Mouse (Mus musculus): Measurements from ENCODE around the gene Clec16a.

Gene Clec16a

DNA sequence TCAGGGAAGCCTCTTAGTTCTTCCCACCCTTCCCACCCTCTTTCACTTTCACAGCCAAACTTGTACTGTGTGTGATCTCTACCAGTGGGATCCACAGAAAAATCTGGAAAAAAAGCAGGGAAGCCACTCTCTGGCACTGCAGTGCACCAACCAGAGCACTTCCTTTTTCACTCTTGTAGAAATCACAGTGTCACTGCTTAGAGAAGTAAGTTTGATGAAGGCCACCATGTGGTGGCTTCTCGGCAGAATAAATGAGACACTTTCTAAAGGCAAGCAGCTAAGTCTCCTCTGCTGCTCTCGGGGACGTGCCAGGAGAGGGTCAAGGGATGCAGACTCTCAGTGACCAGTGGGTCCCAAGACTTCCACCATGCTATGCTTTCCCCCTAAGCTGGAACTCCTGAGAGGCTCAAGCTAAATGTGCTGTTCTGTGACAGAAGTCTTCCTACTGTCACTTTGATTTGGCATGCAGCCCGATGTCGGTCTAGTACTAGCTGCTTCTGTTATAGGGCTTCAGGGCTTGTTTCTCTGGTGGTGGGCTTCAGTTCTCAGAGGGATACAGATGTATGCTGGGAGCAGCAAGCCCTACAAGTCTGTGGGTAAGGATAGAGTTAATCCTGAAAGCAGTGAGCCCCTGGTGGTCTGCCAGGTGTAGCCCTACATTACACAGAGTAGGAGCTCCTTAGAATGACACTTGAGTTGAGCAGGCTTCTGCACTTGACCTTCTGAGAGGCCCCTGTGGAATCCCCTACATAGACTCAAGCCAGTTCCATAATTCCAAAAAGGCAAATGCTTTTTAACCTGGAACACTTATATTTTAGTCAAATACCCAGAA is 178.9 kb downstream of the Clec16a start:
- DNase-seq (ENCODE audit: low spot score), result no peak

GRCm38 (mm10) chr16:10725156-10725555 is 180.0 kb downstream of the Clec16a start:
- no peak for DNase-seq (ENCODE audit: low spot score)

DNA sequence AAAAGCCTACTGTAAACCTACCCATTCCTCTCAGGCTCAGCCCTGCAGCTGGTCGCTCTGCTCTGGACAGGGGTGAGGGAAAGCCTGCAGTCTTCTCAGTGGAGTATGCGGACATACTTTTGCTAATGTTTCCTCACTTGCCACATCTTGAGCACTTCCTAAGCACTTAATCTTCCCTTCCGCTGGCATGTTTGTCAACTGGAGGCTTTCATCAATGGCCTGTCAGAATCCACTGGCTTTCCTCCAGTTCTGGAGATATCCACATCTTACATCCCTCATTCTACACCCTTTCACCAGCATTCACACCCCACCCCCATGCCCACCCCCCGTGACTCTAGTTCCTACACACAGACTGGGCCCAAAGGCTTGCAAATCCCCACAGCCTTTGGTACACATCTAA is 182.5 kb downstream of the Clec16a start:
- no peak for DNase-seq (ENCODE audit: low spot score)

GRCm38 (mm10) chr16:10728886-10729285 is 183.7 kb downstream of the Clec16a start:
- DNase-seq (ENCODE audit: low spot score), result no peak

DNA sequence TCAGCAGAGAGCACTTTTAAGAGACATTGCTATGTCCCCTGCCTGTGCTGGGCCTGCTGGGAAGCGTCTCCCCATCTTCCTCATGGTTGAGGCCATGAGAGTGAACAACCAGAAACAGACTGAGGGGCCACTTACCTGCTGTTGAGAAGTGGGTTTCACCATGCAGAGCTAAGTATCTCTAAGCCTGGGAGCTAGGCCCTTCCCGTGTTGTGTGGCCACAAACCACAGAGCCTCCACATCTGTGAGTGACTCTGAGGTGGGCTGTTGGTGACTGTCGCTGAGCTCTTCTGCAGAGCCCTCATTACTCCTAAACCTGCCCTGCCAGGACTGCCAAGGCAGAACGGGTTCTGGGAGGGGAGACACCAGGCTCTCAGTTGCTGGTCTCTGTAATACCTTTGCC is 185.8 kb downstream of the Clec16a start:
- DNase-seq (ENCODE audit: low spot score), result no peak

GRCm38 (mm10) chr16:10731785-10732184 is 186.6 kb downstream of the Clec16a start:
- DNase-seq (ENCODE audit: low spot score), result no peak

DNA sequence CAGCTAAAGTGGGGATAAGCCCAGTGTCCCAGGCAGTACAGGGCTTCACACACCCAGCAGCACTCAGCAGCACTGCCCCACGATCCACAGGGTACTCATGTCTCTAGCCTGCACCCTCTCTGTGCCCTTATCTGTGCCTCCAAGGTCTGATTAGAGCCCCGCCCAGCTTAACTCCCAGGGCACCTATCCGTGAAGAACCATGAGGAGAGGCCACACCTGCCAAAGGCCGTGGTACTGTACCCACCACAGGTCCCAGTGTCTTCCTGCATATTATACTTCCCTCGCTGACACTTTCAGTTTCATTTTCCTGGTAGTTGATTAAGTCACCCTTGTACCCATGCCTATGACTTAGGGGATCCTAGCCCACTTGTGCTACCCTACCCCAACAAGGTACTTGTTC is 187.3 kb downstream of the Clec16a start:
- no peak for DNase-seq (ENCODE audit: low spot score)

GRCm38 (mm10) chr16:10735781-10736180 is 190.6 kb downstream of the Clec16a start:
- no peak for DNase-seq (ENCODE audit: low spot score)

- no peak for DNase-seq (ENCODE audit: low spot score)
These were observed 191.2 kb downstream of the Clec16a start for GRCm38 (mm10) chr16:10736364-10736763.

- DNase-seq (ENCODE audit: low spot score), result no peak
These were observed 192.4 kb downstream of the Clec16a start for GRCm38 (mm10) chr16:10737571-10737970.

DNA sequence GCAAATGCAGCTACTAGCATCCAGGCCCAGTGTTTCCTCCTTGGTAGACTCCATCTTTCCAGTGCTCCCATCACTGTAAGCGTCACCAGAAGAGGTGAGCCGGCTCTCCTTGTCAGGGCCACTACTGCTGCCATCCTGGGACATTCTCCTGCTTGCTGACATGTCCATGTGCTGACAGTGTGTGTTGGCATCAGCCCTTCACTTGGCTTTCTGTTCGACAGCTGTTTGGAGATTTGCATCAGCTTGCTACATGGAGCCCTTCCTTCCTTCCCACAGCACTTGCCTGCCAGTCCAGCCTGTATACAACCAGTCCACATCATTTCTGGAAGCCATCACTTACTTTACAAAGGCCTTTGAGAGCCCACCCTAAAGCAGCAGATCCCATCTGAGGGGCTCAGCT is 193.7 kb downstream of the Clec16a start:
- no peak for DNase-seq (ENCODE audit: low spot score)

DNA sequence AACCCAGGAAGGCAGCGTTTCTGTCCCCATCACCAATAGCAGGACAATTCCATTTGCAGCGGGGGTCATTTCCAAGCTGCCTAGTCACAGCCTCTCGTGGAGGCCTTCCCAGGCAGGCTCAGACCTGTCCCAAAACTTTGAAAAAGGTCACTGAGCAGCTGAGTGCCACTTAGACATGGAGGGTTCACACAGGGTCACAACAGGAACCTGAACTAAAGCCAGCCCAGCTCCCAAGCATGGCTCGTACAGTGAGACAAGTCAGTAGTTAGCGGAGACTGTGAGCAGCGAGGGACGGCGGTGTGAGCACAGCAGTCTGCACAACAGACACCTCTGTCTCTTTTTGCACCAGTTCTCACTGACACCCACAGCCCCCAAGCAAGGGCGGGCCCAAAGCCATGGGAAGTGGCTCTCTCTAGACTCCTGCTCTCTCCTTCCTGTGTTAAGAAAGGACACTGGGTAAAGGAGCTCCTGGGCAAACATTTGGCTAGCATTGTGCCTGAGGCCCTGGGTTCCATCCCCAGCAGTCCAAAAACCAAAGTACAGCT is 194.8 kb downstream of the Clec16a start:
- no peak for DNase-seq (ENCODE audit: low spot score)

- no peak for DNase-seq (ENCODE audit: low spot score)
These were observed 195.9 kb downstream of the Clec16a start for GRCm38 (mm10) chr16:10741082-10741481.

DNA sequence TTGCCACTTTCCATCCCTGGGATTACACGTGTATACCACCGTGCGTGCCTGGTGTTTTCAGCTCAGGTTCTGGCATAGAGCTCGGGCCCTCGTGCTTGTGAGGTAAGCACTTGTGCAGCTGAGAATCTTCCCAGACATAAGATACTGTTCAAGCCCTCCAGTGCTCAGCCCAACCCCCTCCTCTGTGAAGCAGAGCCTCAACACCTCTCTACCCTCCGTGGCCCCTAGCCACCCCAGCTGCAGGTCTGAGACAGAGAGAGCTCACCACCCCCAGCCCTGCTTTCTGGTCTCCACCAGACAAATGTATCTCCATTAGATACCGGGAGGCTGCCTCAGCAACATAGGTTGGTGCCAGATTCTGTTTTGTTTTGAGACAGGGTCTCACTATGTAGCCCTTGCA is 204.1 kb downstream of the Clec16a start:
- no peak for DNase-seq (ENCODE audit: low spot score)

GRCm38 (mm10) chr16:10749824-10750223 is 204.7 kb downstream of the Clec16a start:
- DNase-seq (ENCODE audit: low spot score), result no peak

DNA sequence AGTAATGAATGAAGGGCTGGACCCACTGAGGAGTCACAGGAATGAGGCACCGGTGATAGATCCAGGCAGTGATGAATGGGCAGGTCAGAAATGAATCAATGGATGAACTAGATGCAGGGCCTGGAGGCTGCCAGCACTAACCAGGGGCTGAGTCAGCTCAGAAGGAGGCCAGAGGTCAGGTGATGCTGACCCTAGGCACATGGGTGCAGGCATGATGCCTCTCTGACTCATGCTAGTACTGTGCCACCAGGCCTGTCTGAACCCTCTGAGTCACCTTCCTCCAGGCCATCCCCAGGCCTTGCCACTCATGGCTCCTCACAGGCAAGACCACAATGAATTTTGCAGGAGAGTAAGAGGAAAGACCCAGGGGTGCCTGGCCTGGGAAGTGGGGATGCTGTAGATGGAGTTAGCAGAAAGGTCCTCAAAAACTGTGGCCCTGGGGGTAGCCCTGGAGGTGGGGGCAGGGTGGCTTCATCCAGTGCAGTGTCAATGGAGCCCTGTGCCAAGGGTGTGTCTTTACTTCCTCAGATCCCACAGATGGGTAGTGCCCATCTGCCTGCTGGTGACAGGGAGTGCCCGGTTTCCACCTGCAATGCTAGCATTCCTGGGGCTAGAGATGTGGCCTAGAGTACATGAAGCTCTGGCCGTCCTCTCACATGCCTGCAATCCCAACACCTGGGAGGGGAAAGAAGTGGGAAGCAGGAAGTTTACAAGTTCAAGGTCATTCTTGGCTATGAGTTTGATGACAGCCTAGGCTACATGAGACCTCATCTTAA is 209.6 kb downstream of the Clec16a start:
- no peak for DNase-seq (ENCODE audit: low spot score)

GRCm38 (mm10) chr16:10756168-10756567 is 211.0 kb downstream of the Clec16a start:
- no peak for DNase-seq (ENCODE audit: low spot score)

DNA sequence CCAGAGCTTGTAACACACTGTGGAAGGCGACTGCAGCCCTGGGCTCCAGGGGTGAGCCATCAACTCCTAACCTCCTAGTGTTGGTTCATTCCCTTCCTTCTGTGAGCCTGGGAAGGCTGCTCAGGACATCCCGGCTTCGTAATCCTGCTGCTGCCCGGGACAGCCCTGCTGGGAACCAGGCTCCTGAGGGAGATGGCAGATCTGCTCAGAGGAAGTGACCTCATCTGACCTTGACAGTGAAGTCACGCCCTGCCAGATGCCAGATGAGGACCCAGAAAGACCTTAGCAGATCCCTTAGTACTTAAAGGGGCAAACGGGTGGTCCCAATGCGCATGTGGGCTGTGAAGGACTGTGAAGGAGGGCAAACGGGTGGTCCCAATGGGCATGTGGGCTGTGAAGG is 216.0 kb downstream of the Clec16a start:
- DNase-seq (ENCODE audit: low spot score), result no peak

GRCm38 (mm10) chr16:10762569-10763180 is 217.5 kb downstream of the Clec16a start:
- no peak for DNase-seq (ENCODE audit: low spot score)

DNA sequence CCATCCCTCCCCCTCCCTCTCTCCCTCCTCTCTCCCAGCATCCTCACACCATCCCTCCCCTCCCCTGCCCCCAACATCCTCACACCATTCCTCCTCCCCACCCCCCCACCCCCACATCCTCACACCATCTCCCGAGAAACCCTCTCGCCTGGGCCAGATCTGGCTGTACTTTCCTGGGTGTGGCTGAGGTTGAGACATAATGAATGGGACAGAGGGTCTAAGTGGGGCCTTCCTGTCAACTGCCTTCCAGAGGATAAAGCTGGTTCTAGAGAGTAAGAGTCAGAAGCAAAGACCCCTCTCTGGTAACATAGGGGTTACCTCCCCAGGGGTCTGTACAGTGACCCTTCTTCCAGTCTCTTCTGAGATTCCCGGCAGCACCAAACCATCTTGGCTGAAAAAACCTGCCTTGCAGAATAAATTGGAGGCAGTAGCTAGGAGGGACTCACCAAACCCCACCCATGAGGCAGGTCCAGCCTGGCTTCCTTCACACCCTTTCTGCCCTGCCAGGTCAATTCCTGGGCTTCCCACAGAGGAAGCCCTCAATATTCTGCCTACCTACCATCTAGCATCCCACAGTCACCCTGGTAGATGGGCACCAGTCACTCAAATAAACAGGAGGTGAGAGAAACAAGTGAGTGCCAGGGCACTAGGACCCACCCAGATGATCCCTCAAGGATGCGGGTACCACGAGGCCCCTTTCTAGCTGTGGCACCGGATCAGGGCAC is 218.6 kb downstream of the Clec16a start:
- no peak for DNase-seq (ENCODE audit: low spot score)

DNA sequence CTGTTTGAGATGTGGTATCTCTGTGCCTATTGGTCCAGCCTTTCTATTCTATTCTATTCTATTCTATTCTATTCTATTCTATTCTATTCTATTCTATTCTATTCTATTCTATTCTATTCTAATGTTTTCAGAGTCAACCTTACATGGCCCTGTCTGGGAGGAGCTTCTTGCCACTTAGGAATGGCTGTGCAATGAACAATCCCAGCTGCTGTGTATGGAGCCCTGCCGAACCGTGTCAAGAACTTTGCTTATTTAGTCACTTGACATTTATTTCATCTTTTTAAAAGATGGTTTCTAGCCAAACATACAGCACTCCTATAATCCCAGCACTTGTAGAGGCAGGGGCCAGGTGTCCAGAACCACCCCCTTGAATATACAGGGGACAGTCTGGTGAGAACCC is 219.2 kb downstream of the Clec16a start:
- DNase-seq (ENCODE audit: low spot score), result no peak

DNA sequence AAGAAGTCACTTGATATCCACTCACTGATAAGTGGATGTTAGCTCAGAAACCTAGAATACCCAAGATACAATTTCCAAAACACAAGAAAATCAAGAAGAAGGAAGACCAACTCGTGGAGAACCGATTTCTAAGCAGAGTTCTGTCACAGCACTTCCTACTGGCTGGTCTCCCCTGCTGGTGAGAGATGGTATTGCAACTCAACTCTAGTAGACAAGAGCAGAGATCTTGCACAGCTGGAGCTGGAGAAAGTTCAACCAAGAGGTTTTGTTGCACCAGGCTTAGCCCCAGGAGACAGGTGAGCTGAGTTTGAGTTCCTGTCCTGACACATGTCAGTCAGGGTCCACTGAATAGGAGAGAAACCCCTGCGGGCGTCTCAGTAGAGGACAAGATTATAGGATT is 222.0 kb downstream of the Clec16a start:
- peak; percentile 67 for DNase-seq (ENCODE audit: low spot score)
